Mouse (Mus musculus): ENCODE measurements around the gene Kdm2b. TPM values are rescaled to one million over a fixed set of nuclear protein-coding genes. Genes with fewer than 3 reads are reported as not detected.

Gene Kdm2b
- polyA plus RNA-seq, 1 experiment from 2014 or later, result 8.3 TPM

DNA sequence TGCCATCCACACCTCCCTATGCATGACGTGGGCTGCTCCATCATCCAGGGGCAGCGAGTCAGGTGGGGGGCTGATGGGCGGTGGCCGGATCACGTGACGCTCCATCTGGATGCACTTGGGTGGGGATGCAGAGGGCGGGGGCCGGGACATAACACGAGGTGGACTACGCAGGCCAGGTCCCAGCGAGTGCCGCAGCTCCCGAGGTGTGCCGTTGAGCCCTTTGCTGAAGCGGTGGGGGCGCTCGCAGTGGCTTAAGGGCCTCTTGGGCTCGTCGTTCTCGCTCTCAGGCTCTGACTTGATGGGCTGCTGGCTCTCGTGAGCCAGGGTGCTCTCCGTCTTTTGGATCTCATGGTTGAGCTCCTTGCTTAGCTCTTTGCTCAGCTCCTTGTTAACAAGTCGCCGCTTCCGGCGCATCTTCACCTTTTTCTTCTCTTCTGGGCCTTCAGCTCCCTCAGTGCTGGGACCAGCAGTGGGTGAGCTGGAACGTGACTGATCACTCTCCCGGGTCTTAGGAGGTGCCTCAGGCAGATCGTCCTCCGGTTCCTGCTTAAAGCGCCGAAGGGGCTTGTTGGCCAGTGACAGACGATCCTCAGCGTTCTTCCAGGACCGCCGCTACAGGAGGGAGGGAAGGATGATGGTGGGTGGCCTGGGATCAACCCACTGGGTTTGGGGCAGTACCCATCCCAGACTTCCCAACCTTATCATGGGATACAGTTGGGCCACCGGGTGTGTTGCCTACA, 109.2 kb downstream of the Kdm2b start:
- DNase-seq, result no peak
- TF ChIP-seq EP300 (IDR thresholded peaks at IDR 0.05; ENCODE audit: low read depth) (no peak), CTCF (IDR thresholded peaks at IDR 0.05; ENCODE audit: low read depth) (no peak)
- H3K36me3 ChIP-seq (replicated peaks; ENCODE audit: insufficient read depth, low read length), result peaks cover 32% of the 10 kb centered on the region

DNA sequence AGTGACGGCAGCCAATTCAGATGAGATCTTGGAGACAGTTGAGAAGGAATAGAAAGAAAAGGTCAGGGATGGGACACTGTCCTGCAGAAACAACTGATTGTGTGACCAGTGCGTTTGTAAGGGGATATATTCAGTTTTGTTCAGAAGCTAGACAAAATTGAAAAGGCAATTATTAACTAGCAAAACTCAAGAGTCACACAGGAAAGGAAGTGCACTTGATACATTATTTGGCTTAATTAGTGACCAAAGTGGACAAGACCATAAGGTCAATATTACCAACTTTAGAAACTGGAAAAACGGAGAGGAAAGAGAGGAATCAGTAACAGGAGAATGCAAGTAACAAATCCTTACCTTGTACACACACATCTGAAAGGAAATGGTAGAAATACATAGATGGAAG, 113.0 kb downstream of the Kdm2b start:
- H3K9me3 ChIP-seq (ENCODE audit: low read length), result no peaks in the 10 kb centered on the region
- no peak overlapping the region for H3K9ac ChIP-seq (replicated peaks)
- DNase-seq, result no peak
- no peak overlapping the region for H3K27ac ChIP-seq (ENCODE audit: low read depth)
- 58% methylated on average over 3 of the region's 3 CpGs for whole genome bisulfite sequencing (ENCODE audit: insufficient replicate concordance)
- H3K36me3 ChIP-seq (replicated peaks; ENCODE audit: insufficient read depth, low read length), result peaks cover 47% of the 10 kb centered on the region
- H3K27me3 ChIP-seq (ENCODE audit: insufficient read depth, low read length), result no peaks in the 10 kb centered on the region
- no peak for ATAC-seq
- TF ChIP-seq CTCF (IDR thresholded peaks at IDR 0.05; ENCODE audit: low read depth), result no peak
- TF ChIP-seq EP300 (IDR thresholded peaks at IDR 0.05; ENCODE audit: low read depth), result no peak
- H3K4me3 ChIP-seq (ENCODE audit: low read depth, low read length), result no peak overlapping the region
- H3K4me1 ChIP-seq (ENCODE audit: insufficient read depth), result peaks cover 2% of the 10 kb centered on the region; the same call in 1 of the 2 replicates
- no peak overlapping the region; the same call in 1 of the 2 replicates for H3K4me2 ChIP-seq (ENCODE audit: low read depth, low read length)

More for the DNA sequence above, 109.2 kb downstream of the Kdm2b start:
- Histone ChIP-seq H3K27me3 (ENCODE audit: insufficient read depth, low read length) (no peaks in the 10 kb centered on the region), H3K4me1 (ENCODE audit: insufficient read depth) (peaks cover 9% of the 10 kb centered on the region), H3K9ac (replicated peaks) (no peak overlapping the region), H3K9me3 (ENCODE audit: low read length) (no peaks in the 10 kb centered on the region), H3K4me2 (ENCODE audit: low read depth, low read length) (no peak overlapping the region), H3K27ac (ENCODE audit: low read depth) (no peak overlapping the region), H3K4me3 (ENCODE audit: low read depth, low read length) (no peak overlapping the region)
- whole genome bisulfite sequencing (ENCODE audit: insufficient replicate concordance), result 91% methylated on average over 37 of the region's 37 CpGs
- no peak for ATAC-seq

DNA sequence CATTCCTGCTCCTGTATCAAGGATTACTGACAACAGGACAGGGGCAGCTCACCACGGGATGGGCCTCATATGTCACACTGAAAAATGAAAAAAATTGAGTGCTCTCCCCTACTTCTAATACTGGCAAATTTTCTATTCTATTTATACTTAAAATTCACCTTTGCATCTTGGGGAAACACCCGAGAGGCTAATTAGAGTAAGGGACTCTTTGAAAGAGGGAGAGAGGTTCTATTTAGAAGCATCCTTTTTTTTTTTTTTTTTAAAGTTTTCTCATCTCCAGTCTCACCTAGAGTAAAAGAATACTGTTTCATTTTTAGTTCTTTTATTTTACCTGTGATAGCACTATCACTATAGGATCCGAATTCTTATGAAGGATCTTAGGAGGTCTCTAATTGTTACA, 115.3 kb downstream of the Kdm2b start:
- Histone ChIP-seq H3K9me3 (ENCODE audit: low read length) (no peaks in the 10 kb centered on the region), H3K4me3 (ENCODE audit: low read depth, low read length) (no peak overlapping the region), H3K27ac (ENCODE audit: low read depth) (no peak overlapping the region), H3K4me1 (ENCODE audit: insufficient read depth) (peaks cover 2% of the 10 kb centered on the region; the same call in 1 of the 2 replicates), H3K9ac (replicated peaks) (no peak overlapping the region), H3K36me3 (replicated peaks; ENCODE audit: insufficient read depth, low read length) (peaks cover 45% of the 10 kb centered on the region), H3K27me3 (ENCODE audit: insufficient read depth, low read length) (no peaks in the 10 kb centered on the region), H3K4me2 (ENCODE audit: low read depth, low read length) (no peak overlapping the region)
- DNase-seq, result no peak
- ATAC-seq, result no peak
- WGBS (ENCODE audit: insufficient replicate concordance), result 70% methylated on average over 3 of the region's 3 CpGs
- TF ChIP-seq CTCF (IDR thresholded peaks at IDR 0.05; ENCODE audit: low read depth), result no peak
- TF ChIP-seq EP300 (IDR thresholded peaks at IDR 0.05; ENCODE audit: low read depth), result no peak

DNA sequence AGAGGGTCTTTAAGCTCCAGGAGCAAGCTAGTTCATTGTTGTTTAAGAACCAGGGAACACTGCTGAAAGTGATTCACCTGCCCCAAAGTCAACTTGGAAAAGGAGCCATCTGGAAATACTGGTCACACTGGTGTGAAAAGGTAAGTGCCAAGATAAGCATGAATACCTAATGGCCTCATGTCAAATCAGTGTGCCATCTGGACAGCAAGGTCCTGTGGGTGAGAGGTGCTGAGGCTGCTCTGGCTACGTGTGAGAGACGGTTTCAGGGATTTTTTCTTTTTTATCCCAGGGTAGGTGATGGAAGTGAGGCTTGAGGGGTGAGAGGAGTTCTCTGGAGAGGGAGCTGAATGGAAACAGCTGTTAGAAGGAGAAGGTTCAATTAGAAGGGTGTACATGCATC, 116.0 kb downstream of the Kdm2b start:
- ATAC-seq (no peak), DNase-seq (no peak)
- H3K27ac ChIP-seq (ENCODE audit: low read depth), result no peak overlapping the region
- H3K36me3 ChIP-seq (replicated peaks; ENCODE audit: insufficient read depth, low read length), result peaks cover 44% of the 10 kb centered on the region
- TF ChIP-seq CTCF (IDR thresholded peaks at IDR 0.05; ENCODE audit: low read depth) (no peak), EP300 (IDR thresholded peaks at IDR 0.05; ENCODE audit: low read depth) (no peak)
- WGBS (ENCODE audit: insufficient replicate concordance), result 80% methylated on average over 2 of the region's 2 CpGs
- H3K4me3 ChIP-seq (ENCODE audit: low read depth, low read length), result no peak overlapping the region
- H3K27me3 ChIP-seq (ENCODE audit: insufficient read depth, low read length), result no peaks in the 10 kb centered on the region
- no peaks in the 10 kb centered on the region for H3K9me3 ChIP-seq (ENCODE audit: low read length)
- H3K9ac ChIP-seq (replicated peaks), result no peak overlapping the region
- H3K4me1 ChIP-seq (ENCODE audit: insufficient read depth), result peaks cover 2% of the 10 kb centered on the region; the same call in 1 of the 2 replicates
- H3K4me2 ChIP-seq (ENCODE audit: low read depth, low read length), result no peak overlapping the region

DNA sequence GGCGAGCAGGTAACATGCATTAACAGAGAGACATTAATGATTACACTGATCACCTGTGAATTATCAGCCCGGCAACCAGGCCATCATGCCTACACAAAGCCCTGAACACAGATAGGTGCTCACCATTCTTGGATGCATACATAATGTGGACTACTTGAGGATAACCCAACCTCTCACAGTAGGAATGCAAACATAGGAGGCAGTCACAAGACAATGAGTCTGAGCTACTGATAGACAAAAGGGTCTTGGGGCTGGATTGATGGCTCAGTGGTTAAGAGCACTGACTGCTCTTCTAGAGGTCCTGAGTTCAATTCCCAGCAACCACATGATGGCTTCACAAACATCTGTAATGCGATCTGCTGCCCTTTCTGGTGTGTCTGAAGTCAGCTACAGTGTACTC, 117.0 kb downstream of the Kdm2b start:
- 92% methylated on average over 3 of the region's 3 CpGs for WGBS (ENCODE audit: insufficient replicate concordance)
- no peak overlapping the region for H3K4me2 ChIP-seq (ENCODE audit: low read depth, low read length)
- TF ChIP-seq CTCF (IDR thresholded peaks at IDR 0.05; ENCODE audit: low read depth), result no peak
- TF ChIP-seq EP300 (IDR thresholded peaks at IDR 0.05; ENCODE audit: low read depth), result no peak
- H3K27ac ChIP-seq (ENCODE audit: low read depth), result no peak overlapping the region
- H3K4me3 ChIP-seq (ENCODE audit: low read depth, low read length), result no peak overlapping the region
- no peaks in the 10 kb centered on the region for H3K9me3 ChIP-seq (ENCODE audit: low read length)
- no peak overlapping the region for H3K9ac ChIP-seq (replicated peaks)
- H3K36me3 ChIP-seq (replicated peaks; ENCODE audit: insufficient read depth, low read length), result peaks cover 48% of the 10 kb centered on the region
- H3K27me3 ChIP-seq (ENCODE audit: insufficient read depth, low read length), result no peaks in the 10 kb centered on the region
- no peak for DNase-seq
- peaks cover 2% of the 10 kb centered on the region; the same call in 1 of the 2 replicates for H3K4me1 ChIP-seq (ENCODE audit: insufficient read depth)
- no peak for ATAC-seq

DNA sequence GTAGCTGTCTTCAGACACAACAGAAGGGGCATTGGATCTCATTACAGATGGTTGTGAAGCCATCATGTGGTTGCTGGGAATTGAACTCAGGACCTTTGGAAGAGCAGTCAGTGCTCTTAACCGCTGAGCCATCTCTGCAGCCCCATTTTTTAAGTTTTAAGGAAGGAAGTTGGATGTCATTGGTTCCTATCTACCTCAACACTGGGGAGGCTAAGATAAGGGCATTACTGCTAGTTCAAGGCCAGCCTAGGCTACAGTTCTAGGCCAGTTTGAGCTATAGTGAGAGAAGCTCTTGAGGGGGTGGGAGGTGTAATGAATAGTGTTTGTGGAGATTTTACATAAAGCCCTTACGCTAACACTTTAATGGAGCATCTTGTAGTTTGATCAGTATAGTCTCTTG, 126.6 kb downstream of the Kdm2b start:
- H3K4me3 ChIP-seq (ENCODE audit: low read depth, low read length), result no peak overlapping the region
- TF ChIP-seq CTCF (IDR thresholded peaks at IDR 0.05; ENCODE audit: low read depth) (no peak), EP300 (IDR thresholded peaks at IDR 0.05; ENCODE audit: low read depth) (no peak)
- H3K4me2 ChIP-seq (ENCODE audit: low read depth, low read length), result no peak overlapping the region
- no peak overlapping the region for H3K27ac ChIP-seq (ENCODE audit: low read depth)
- H3K4me1 ChIP-seq (ENCODE audit: insufficient read depth), result no peaks in the 10 kb centered on the region
- peaks cover 49% of the 10 kb centered on the region for H3K36me3 ChIP-seq (replicated peaks; ENCODE audit: insufficient read depth, low read length)
- ATAC-seq (no peak), DNase-seq (no peak)
- H3K27me3 ChIP-seq (ENCODE audit: insufficient read depth, low read length), result no peaks in the 10 kb centered on the region
- no peak overlapping the region for H3K9ac ChIP-seq (replicated peaks)
- 74% methylated on average over 2 of the region's 2 CpGs for WGBS (ENCODE audit: insufficient replicate concordance)
- no peaks in the 10 kb centered on the region for H3K9me3 ChIP-seq (ENCODE audit: low read length)
